Mouse (Mus musculus) CD4-positive helper T cell, adult 2 months (primary cell): ENCODE results near the gene Pyy.

Experiments used
- DNase-seq: peaks from one replicate; pipeline ENCODE4 v3.0.0-alpha.2; 2012; ENCODE audit warnings: low read depth, missing footprints, low spot score

The Pyy gene

GRCm38 (mm10) chr11:102095676-102096075 is 12.0 kb downstream of the Pyy start:
- DNase-seq = no peak

GRCm38 (mm10) chr11:102089088-102089808 is 18.4 kb downstream of the Pyy start:
- peak; percentile 79 for DNase-seq

DNA sequence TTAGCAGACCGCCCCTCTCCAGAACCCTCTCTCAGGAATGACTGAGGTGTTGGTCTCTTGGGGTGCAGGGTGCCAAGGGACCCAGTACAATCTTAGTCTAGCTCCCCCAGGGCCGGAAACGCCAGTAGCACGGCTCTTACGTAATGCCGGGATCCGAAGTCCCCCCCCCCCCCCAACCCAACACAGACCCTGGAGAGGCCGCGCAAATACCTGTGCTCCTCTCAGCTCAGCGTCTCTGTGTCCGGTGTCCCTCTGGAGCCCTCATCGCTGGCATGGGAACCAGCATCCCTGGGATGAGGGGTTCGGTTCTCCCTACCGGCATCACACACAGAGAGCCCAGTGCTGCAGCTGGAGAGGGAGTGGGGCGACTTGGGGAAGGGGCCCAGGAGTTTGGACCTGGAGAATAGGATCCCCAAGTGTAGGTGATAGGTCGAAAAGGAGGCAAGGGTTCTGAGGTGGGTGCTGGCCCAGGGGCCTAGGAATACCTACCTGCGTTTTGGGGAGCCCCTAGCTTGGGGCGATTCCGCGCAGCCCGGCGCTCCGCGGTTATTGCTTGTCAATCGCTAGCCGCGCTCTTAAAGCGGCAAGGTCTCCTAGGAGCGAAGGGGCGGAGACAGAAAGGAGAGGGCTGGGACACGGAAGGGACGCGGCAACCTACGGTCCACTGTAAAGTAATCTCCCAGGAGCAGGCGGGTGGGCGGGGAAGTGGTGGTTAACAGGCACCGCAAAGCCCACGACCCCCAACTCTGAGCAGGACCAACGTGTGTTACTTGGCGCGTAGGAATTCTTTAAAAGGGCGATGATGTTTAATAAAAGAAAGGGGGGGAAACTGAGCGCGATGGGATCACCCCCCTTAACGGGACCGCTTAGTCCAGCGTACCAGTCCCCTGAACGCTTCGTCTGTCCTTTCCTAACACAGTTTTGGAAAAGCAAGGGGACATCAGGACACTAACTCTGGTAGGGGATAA is 19.4 kb downstream of the Pyy start, which contains the start of gene Mpp2:
Mpp2 (minus strand) TSS at position 585 of the 968 bp plus-strand sequence.
- DNase-seq = peak; percentile 80

- peak; percentile 95 for DNase-seq
Measured at GRCm38 (mm10) chr11:102087081-102087751, 20.4 kb downstream of the Pyy start.

DNA sequence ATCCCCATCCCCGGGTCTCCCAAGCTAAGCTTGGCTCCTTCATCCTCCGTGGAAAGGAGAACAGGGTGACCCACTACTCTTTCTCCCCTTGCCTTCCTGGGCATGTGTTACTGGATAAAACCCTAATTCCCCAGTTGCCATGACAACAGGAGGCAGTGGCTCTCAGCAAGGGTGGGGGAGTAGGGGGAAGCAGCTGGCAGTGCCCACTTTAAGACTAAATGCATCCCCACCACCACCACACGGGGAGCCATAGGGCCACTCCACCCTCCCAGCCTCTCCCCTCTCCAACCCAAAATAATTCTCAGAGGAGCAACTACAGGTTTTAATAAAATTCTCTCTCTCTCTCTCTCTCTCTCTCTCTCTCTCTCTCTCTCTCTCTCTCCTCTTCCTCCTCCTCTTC is 21.3 kb downstream of the Pyy start:
- DNase-seq = peak; percentile 43

DNA sequence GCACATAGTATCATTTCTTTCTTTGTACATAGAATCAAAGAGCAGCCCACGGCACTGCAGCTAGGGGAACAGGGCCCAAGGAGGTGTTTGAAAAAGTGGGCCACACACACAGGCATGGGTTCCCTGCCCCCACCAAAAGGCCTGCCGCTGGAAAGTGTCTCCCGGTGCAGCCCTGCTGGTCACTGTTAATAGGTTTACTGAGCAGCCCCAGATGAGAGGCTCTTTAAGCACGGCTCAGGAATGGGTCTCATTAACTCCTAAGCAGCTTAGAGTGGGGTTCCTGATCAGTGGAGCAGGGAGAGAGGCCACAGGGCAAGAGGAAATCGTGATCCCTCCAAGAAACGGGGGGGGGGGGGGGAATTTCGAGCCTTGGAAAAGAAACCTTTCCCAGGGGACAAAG is 23.5 kb downstream of the Pyy start:
- no peak for DNase-seq

- DNase-seq = no peak
Measured at GRCm38 (mm10) chr11:102083193-102083592, 24.4 kb downstream of the Pyy start.

DNA sequence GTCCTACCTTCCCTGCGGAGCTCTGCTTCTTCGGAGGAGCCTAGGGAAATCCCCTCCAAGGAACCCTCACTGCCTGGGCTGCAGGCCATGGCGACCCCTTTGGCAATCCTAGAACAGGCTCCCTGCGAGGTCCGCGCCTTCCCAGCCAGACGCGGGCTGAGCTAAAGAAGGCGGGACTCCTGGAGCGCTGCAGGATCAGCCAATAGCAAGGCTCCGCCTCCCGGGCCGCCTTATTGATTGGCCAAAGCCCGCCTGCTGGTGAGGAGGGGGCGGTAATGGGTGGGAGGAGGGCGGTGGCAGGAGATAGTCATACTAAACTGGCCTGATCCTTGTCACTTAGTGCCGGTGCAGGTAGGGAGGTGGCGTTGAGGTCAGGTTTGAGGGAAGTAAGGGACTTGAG is 25.3 kb downstream of the Pyy start:
- peak; percentile 18 for DNase-seq

GRCm38 (mm10) chr11:102073722-102074121 is 33.9 kb downstream of the Pyy start:
- no peak for DNase-seq

- DNase-seq = no peak
Measured at GRCm38 (mm10) chr11:102072729-102073128, 34.9 kb downstream of the Pyy start.

DNA sequence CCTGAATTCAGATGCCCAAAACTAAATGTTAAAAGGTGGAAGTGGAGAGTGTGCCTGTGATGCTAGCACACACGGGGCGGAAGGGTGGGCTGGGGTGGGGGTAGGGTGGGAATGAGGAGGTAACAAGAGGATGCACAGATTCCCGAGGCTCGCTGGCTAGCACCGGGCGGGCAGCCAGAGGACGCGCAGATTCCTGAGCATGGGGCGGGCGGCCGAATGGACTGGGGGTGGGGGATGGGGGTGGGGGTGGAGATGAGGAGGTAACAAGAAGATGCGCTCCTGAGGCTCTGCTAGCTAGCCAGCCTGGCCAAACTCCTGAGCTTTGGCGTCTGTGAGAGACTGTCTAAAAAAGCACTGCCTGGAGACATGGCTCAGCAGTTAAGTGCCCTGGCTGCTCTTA is 37.2 kb downstream of the Pyy start:
- DNase-seq = no peak

GRCm38 (mm10) chr11:102069633-102070032 is 38.0 kb downstream of the Pyy start:
- no peak for DNase-seq

DNA sequence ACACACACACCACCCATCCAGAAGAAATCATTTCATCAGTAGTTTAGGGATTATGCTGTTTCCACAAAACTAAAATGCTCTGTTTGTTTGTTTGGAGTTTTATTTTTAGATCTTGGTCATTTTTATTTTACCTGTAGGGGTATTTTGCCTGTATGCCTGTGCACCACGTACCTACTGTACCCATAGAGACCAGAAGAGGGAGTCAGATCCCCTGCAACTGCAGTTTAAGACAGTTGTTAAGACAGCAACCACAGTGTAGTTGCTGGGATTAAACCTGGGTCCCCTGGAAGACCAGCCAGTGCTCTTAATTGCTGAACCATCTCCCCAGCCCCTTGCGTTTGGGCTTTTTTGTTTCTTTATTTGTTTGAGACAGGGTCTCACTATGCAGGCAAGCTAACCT is 38.7 kb downstream of the Pyy start:
- peak; percentile 27 for DNase-seq

- DNase-seq = no peak
Measured at GRCm38 (mm10) chr11:102063076-102063475, 44.6 kb downstream of the Pyy start.

GRCm38 (mm10) chr11:102061941-102062473 is 45.6 kb downstream of the Pyy start:
- DNase-seq = no peak

GRCm38 (mm10) chr11:102061236-102061940 is 46.2 kb downstream of the Pyy start:
- DNase-seq = peak; percentile 62
